Mouse (Mus musculus): Measurements from ENCODE around the gene Tdrd1. TPM values are rescaled to one million over a fixed set of nuclear protein-coding genes. Genes with fewer than 3 reads are reported as not detected.

Gene Tdrd1
- polyA plus RNA-seq, 1 experiment: not detected

GRCm38 (mm10) chr19:56835340-56835739 is 9.3 kb downstream of the Tdrd1 start:
- no peak overlapping the region for H3K4me2 ChIP-seq (ENCODE audit: low read depth)
- no peak overlapping the region for H3ac ChIP-seq (ENCODE audit: control insufficient read depth, insufficient read length)
- H3K27me3 ChIP-seq (ENCODE audit: control insufficient read depth, insufficient read depth, insufficient read length): no peaks in the 10 kb centered on the region
- no peak overlapping the region for H3K4me3 ChIP-seq
- no peaks in the 10 kb centered on the region for H3K36me3 ChIP-seq (ENCODE audit: control insufficient read depth, insufficient read depth)
- no peaks in the 10 kb centered on the region for H3K79me2 ChIP-seq (ENCODE audit: control insufficient read depth, insufficient read depth)
- TF ChIP-seq POLR2A (IDR thresholded peaks at IDR 0.05; ENCODE audit: insufficient read length, low read depth) (no peak), REST (IDR thresholded peaks at IDR 0.05; ENCODE audit: insufficient read depth, insufficient read length) (no peak)

- TF ChIP-seq TCF3 (IDR thresholded peaks at IDR 0.05; ENCODE audit: insufficient read length, low read depth) (no peak), MAX (IDR thresholded peaks at IDR 0.05; ENCODE audit: low read depth) (no peak)
- no peaks in the 10 kb centered on the region for H3K36me3 ChIP-seq (ENCODE audit: control insufficient read depth, insufficient read depth)
- no peak overlapping the region for H3K4me2 ChIP-seq (ENCODE audit: low read depth)
- H3K79me2 ChIP-seq (ENCODE audit: control insufficient read depth, insufficient read depth): no peaks in the 10 kb centered on the region
- no peaks in the 10 kb centered on the region for H3K27me3 ChIP-seq (ENCODE audit: control insufficient read depth, insufficient read depth, insufficient read length)
- H3ac ChIP-seq (ENCODE audit: control insufficient read depth, insufficient read length): no peak overlapping the region
- H3K4me3 ChIP-seq: no peak overlapping the region
Observed at GRCm38 (mm10) chr19:56838942-56839706, 13.1 kb downstream of the Tdrd1 start.

DNA sequence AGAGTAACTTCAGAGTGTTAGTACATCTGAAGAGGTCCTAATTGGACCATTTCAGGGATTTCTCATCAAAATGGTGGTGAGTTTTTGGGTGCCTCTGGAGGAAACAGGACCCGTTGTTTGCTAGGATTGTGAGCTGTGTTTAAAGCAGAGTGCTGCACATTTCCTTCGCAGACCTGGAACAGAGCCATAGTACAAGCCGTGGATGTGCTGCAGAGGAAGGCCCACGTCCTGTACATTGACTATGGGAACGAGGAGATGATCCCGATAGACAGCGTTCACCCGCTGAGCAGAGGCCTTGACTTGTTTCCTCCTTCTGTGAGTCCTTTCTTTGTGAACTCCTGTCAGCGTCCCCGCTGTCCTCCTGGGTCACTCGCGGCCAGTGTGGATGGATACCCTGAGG is 17.0 kb downstream of the Tdrd1 start:
- H3K79me2 ChIP-seq (ENCODE audit: control insufficient read depth, insufficient read depth): no peaks in the 10 kb centered on the region
- TF ChIP-seq MYOG (IDR thresholded peaks at IDR 0.05; ENCODE audit: control insufficient read depth in 1 of 3, insufficient read depth in 1 of 3, insufficient read length in 2 of 3, low read depth in 2 of 3) (no peak), TCF3 (IDR thresholded peaks at IDR 0.05; ENCODE audit: insufficient read length, low read depth) (no peak), USF1 (IDR thresholded peaks at IDR 0.05; ENCODE audit: low read depth) (no peak), SRF (IDR thresholded peaks at IDR 0.05; ENCODE audit: control insufficient read depth, insufficient read length, low read depth) (no peak), MYOD1 (IDR thresholded peaks at IDR 0.05; ENCODE audit: control insufficient read depth in 1 of 3, insufficient read length in 2 of 3, low read depth in 2 of 3) (no peak), CEBPB (IDR thresholded peaks at IDR 0.05; ENCODE audit: insufficient read depth, poor library complexity, severe bottlenecking) (no peak), MAX (IDR thresholded peaks at IDR 0.05; ENCODE audit: low read depth) (no peak), E2F4 (IDR thresholded peaks at IDR 0.05; ENCODE audit: insufficient read depth) (no peak), POLR2A (IDR thresholded peaks at IDR 0.05; ENCODE audit: insufficient read length, low read depth) (no peak), POLR2AphosphoS2 (IDR thresholded peaks at IDR 0.05; ENCODE audit: insufficient read length, low read depth) (no peak), REST (IDR thresholded peaks at IDR 0.05; ENCODE audit: insufficient read depth, insufficient read length) (no peak), TCF12 (IDR thresholded peaks at IDR 0.05; ENCODE audit: insufficient read depth, poor library complexity, severe bottlenecking) (no peak)

DNA sequence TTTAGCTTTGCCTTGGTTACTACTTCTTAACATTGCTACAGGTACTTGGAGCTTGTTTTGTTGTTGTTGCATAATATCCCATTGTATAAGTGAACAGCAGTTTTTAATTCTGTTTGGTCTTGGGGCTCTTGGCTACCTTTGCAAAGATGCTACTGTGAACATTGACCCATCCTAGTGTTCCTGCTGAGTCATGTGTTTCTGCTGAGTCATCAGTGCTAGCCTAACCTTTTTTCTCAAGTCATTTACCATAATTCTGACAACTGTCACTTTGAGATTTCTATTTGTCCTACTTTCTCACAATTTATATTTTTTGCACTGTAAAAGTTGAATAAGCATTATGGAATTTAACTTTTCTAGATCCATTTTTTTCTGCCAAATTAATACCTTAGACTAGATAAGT is 26.6 kb downstream of the Tdrd1 start:
- Histone ChIP-seq H3K27me3 (ENCODE audit: control insufficient read depth, insufficient read depth, insufficient read length) (no peaks in the 10 kb centered on the region), H3K4me3 (no peak overlapping the region), H3K4me2 (ENCODE audit: low read depth) (no peak overlapping the region), H3K36me3 (ENCODE audit: control insufficient read depth, insufficient read depth) (no peaks in the 10 kb centered on the region), H3K79me2 (ENCODE audit: control insufficient read depth, insufficient read depth) (no peaks in the 10 kb centered on the region), H3ac (ENCODE audit: control insufficient read depth, insufficient read length) (no peak overlapping the region)
- no peak for TF ChIP-seq E2F4 (IDR thresholded peaks at IDR 0.05; ENCODE audit: insufficient read depth)
- TF ChIP-seq TCF12 (IDR thresholded peaks at IDR 0.05; ENCODE audit: insufficient read depth, poor library complexity, severe bottlenecking): no peak
- no peak for TF ChIP-seq MYOG (IDR thresholded peaks at IDR 0.05; ENCODE audit: control insufficient read depth in 1 of 3, insufficient read depth in 1 of 3, insufficient read length in 2 of 3, low read depth in 2 of 3)
- no peak for TF ChIP-seq CEBPB (IDR thresholded peaks at IDR 0.05; ENCODE audit: insufficient read depth, poor library complexity, severe bottlenecking)

More for the DNA sequence above, 17.0 kb downstream of the Tdrd1 start:
- H3K36me3 ChIP-seq (ENCODE audit: control insufficient read depth, insufficient read depth): no peaks in the 10 kb centered on the region
- H3K4me2 ChIP-seq (ENCODE audit: low read depth): no peak overlapping the region
- H3K4me3 ChIP-seq: no peak overlapping the region
- H3ac ChIP-seq (ENCODE audit: control insufficient read depth, insufficient read length): no peak overlapping the region
- no peaks in the 10 kb centered on the region for H3K27me3 ChIP-seq (ENCODE audit: control insufficient read depth, insufficient read depth, insufficient read length)

GRCm38 (mm10) chr19:56856455-56856854 is 30.4 kb downstream of the Tdrd1 start:
- Histone ChIP-seq H3K79me2 (ENCODE audit: control insufficient read depth, insufficient read depth) (no peaks in the 10 kb centered on the region), H3ac (ENCODE audit: control insufficient read depth, insufficient read length) (no peak overlapping the region), H3K27me3 (ENCODE audit: control insufficient read depth, insufficient read depth, insufficient read length) (no peaks in the 10 kb centered on the region), H3K4me2 (ENCODE audit: low read depth) (no peak overlapping the region), H3K36me3 (ENCODE audit: control insufficient read depth, insufficient read depth) (no peaks in the 10 kb centered on the region), H3K4me3 (no peak overlapping the region)
- TF ChIP-seq MYOD1 (IDR thresholded peaks at IDR 0.05; ENCODE audit: control insufficient read depth in 1 of 3, insufficient read length in 2 of 3, low read depth in 2 of 3) (no peak), USF1 (IDR thresholded peaks at IDR 0.05; ENCODE audit: low read depth) (no peak), CEBPB (IDR thresholded peaks at IDR 0.05; ENCODE audit: insufficient read depth, poor library complexity, severe bottlenecking) (no peak), MAX (IDR thresholded peaks at IDR 0.05; ENCODE audit: low read depth) (no peak), SRF (IDR thresholded peaks at IDR 0.05; ENCODE audit: control insufficient read depth, insufficient read length, low read depth) (no peak), POLR2AphosphoS2 (IDR thresholded peaks at IDR 0.05; ENCODE audit: insufficient read length, low read depth) (no peak), E2F4 (IDR thresholded peaks at IDR 0.05; ENCODE audit: insufficient read depth) (no peak)
